Mouse (Mus musculus) CH12F3 (cell line): ENCODE data around the gene Gnl3l.

Source experiments
- in situ Hi-C: fragments of 300-500 bp; cut with MboI; formaldehyde crosslinking; loops from 2 replicates; pipeline ENCODE4 v1.14.3; 2020; ENCODE audit warnings: low sequenced_read_pairs

The Gnl3l gene

GRCm38 (mm10) chrX:151016938-151017877, at the start of gene Gnl3l:
Gene Gnl3l (minus strand): TSS chrX:151017322.
- in situ Hi-C loops = no loop called here

DNA sequence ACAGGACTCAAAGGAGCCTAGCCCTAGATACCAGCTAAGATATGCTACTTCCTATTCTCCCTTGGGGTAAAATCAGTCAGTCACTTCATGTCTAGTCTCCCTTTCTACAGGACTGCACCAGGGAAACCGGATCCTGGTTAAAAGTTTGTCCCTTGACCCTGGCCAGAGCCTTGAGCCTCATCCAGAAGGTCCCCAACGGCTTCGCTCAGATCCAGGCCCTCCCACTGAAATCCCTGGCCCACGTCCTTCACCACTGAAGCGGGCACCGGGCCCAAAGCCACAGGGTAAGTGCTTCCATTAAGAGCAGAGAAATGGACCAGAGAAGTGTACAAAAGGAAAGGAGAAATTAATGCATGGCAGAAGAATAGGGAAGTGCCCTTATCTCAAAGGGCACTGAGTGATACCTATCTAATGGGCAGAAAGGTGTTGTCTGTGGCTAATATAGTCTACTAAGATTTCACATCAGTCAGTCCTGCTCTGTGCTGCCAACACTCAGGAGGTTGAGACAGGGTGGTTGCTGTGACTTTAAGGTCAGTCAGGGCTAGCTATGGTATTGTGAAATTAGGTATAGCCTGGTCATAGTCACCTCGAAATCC, 49.0 kb upstream of the Gnl3l start:
- in situ Hi-C loops = no loop called here

GRCm38 (mm10) chrX:151061615-151062299, 44.6 kb upstream of the Gnl3l start:
- in situ Hi-C loops = no loop called here

GRCm38 (mm10) chrX:151059346-151059745, 42.2 kb upstream of the Gnl3l start:
- in situ Hi-C loops = no loop called here

GRCm38 (mm10) chrX:151055559-151055958, 38.4 kb upstream of the Gnl3l start:
- in situ Hi-C loops = no loop called here

DNA sequence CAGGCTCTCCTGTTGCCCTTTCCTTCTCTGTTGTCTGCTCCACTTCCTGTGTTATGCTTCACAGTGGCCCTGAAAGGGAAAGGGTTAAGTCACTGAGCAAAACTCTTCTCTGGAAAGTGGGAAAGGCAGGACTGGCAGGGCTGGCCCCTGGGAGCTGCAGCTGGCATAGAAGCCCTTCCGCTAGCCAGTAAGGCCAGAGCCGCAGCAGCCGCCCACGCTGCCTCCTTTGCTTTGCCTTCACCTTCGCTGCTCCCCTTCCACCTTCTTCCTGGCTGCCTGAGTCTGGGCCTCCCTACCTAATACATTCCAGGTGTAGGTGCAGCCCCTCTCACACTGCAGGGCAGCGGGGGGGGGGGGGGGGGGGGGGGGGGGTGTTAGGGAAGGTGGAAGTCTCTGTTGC, 37.4 kb upstream of the Gnl3l start:
- in situ Hi-C loops = no loop called here

DNA sequence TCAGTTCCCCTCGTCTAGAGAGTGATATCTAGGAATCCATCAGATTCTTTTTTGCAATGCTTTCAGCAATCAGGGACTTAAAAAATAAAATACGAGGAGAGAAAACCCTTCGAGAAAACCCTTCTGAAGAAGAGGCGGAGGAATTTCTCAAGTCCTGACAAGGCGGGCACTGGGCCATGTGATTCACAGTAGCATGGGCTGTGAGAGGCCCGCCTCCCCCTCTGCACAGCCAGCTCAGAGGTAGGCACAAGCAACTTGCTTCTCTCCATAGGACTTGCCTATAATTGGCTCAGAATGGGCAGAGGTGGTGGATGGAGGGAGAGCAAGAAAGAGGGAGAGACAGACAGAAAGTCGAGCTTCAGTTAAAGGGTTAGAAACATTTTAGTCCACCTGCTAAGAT, 33.2 kb upstream of the Gnl3l start:
- in situ Hi-C loops = no loop called here

DNA sequence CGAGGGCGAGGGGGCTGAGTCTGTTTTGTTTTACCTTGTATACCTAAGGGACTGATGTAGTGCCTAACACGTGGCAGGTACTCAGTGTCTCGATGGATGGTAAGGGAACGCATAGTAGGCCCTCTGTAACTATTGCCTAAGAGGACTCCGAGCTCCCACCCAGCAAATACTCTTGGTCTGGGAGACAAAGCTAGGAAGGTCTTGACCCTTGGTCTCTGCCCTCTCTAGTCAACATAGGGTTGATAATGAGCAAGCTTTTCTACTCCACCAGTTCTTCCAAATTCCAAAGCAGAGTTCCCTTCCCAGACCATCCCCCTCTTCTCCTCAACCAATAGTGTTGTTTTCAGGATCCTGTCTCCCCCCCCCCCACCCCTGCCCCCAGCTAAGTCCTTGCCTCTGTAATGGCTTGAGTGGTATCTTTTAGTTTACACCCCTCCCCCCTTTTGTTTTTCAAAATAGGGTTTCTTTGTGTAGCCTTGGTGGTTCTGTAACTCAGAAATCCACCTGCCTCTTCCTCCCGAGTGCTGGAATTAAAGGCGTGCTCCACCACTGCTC, 32.6 kb upstream of the Gnl3l start:
- in situ Hi-C loops = no loop called here

- in situ Hi-C loops = no loop called here
These were observed 30.4 kb upstream of the Gnl3l start for GRCm38 (mm10) chrX:151047431-151048058.

- in situ Hi-C loops = no loop called here
These were observed 29.8 kb upstream of the Gnl3l start for GRCm38 (mm10) chrX:151046777-151047430.

- in situ Hi-C loops = no loop called here
These were observed 29.2 kb upstream of the Gnl3l start for GRCm38 (mm10) chrX:151046321-151046720.

GRCm38 (mm10) chrX:151045850-151046249, 28.7 kb upstream of the Gnl3l start, which contains the start of gene Fgd1:
Gene Fgd1 (plus strand): TSS chrX:151046150.
- in situ Hi-C loops = no loop called here

GRCm38 (mm10) chrX:151041223-151041622, 24.1 kb upstream of the Gnl3l start:
- in situ Hi-C loops = no loop called here

- in situ Hi-C loops = no loop called here
These were observed 14.3 kb upstream of the Gnl3l start for GRCm38 (mm10) chrX:151031400-151031799.

GRCm38 (mm10) chrX:151018798-151019197, 1.7 kb upstream of the Gnl3l start:
- in situ Hi-C loops = no loop called here

DNA sequence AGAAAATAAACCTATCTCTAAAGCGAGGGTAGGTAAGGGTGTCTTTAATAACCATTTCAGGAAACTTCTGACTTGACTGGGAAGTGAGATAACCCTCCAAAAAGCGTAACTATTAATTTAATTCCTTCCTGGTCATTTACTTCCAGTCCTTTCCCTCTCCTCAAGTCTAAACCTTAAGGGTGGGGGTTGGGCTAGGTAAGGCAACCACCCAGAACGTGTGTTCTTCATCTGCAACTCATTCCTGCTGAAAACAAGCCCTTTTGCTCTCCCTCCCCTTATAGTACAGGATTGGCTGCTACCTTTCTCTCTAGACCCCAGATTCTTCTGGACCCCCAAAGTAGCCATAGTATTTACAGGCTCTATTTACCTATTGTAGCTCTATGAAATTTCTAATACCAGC, 775 bp upstream of the Gnl3l start:
- in situ Hi-C loops = no loop called here

DNA sequence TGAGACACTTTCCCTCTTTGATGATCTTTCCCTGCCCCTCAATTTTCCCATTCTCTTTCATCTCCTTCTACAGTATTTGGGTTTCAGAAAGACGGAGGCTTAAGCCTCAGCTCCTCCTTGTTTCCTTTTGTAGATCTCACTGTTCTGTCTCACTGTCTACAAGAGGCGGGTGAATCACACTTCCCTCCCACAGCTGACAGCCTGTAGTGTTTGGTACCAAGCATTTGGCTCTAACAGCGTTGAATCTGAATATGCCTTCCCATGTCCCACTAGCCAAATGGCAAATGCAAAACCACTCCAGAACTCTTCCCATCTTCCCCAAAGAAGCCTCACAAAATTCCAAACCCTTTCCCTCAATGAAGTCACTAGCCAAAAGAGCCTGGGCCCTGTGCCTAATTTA, 20.3 kb downstream of the Gnl3l start:
- in situ Hi-C loops = no loop called here

GRCm38 (mm10) chrX:150981621-150982020, 35.5 kb downstream of the Gnl3l start:
- in situ Hi-C loops = no loop called here

DNA sequence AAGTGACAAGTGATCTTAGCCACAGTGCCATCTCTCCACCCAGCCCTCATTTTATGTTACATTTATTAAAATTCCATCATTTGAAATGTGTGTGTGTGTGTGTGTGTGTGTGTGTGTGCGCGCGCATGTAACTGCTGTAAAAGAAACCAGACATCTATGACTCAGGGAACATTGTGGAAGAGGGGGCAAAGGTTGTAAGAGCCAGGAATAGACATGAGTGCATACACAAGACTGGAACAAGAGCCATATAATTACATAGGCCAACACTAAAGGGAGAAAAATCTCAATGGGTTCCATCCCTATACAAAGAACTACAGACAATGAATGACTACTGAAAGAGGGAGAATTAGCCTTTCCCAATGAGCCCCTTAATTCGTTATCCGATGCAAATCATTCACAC, 41.7 kb downstream of the Gnl3l start:
- in situ Hi-C loops = no loop called here

DNA sequence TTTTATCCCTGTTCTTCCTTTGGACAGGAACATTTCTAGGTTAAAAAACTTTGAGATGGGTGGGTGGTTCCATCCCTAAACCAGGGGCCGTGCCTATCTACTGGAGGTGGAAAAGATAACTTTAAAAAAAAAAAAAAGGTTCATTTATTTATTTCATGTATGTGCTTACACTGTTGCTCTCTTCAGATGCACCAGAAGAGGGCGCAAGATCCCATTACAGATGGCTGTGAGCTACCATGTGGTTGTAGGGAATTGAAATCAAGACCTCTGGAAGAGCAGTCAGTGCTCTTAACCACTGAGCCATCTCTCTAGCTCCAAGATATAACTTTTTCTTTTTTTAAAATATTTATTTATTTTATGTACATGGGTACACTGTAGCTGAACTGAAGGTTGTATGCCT, 54.1 kb downstream of the Gnl3l start:
- in situ Hi-C loops = no loop called here
